Mouse (Mus musculus) embryo, embryonic 9.5 days (tissue): Measurements from ENCODE around the gene Smim6.
A peak's percentile ranks its signal among the peaks of the same experiment; 100 is the strongest.

Source experiments
- DNase-seq: peaks from one replicate; pipeline ENCODE4 v3.0.0-alpha.2; 2017; ENCODE audit errors: extremely low spot score

Smim6 gene

DNA sequence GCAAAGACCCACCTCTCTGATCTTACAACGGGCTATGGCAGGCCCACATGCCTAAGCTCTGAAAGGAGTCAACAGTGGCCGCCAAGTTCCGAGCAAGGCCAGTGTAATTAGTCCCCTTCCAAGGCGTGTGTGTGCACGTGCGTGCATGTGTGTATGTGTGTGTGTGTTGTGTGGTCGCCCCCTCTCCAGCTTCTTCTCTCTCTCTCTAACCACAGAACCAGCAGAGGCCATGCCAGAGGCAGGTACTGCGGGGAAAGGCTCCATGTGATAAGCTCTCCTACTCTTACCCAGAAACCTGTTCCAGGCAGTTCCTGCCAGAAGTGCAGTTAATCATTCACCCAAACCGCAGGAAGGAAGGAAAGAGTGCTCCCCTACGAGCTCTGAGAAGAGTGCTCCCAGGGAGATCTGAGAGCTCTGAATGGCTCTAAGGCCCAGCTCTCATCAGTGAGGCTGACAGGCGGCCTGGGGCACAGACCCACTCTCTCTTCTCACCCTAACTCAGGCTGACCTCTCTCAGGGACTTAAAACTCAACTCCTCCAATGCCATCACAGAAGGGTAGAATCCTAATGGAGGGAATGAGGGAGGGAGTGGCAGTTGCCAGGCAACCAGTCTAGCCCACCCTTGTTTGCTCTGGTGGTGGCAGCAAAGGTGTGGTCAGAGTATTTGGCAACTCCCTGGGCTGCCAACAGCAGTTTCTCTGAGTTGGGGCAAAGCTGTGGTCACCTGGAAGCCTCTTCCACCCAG is at the start of gene Smim6:
Gene Smim6 (plus strand): TSS at position 386 of the 745 bp plus-strand sequence.
- no peak for DNase-seq

DNA sequence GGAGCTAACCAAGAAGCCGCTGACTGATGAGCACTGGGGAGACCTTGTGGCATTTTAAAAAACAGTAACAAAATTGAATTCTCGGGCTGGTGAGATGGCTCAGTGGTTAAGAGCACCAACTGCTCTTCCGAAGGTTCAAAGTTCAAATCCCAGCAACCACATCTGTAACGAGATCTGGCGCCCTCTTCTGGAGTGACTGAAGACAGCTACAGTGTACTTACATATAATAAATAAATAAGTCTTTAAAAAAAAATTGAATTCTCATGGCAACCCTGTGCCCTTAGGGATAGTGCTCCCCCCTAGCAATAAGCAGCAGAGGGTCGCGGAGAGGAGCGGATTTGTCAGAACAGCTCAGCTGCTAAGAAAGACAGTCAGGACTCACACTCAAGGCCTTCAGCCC is 47.9 kb upstream of the Smim6 start:
- no peak for DNase-seq

GRCm38 (mm10) chr11:115869393-115869792 is 42.4 kb upstream of the Smim6 start:
- no peak for DNase-seq

GRCm38 (mm10) chr11:115872437-115872836 is 39.4 kb upstream of the Smim6 start:
- DNase-seq = no peak

GRCm38 (mm10) chr11:115875935-115876334 is 35.9 kb upstream of the Smim6 start:
- no peak for DNase-seq

- no peak for DNase-seq
These were observed 35.4 kb upstream of the Smim6 start for GRCm38 (mm10) chr11:115876438-115876837.

DNA sequence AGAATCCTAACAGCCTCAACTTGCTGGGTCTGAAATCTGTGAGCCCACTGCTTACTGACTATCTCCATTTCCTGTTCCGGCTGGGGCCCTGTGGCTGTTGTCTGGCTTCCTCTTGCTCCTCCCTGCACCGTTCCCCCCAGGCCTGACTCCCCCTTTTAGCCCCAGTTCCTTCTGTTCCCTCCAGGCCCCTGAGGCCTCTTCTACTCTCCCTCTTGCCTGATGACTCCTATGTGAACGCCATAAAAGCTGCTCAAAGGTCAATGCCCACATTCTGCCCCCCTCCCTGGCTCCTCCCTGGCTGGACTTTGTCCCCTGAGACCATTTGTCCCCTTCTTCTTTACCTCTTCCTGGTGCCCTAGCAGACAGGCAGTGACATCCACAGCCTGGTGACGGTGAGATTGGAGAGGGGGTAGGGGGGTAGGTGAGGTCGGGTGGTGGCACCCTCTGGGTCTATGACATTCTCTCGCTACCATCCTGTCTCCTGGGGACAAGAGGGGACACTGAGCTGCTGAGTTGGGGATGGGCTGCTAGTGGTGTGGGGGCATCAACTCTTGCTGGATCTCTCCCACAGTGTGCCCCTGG is 34.6 kb upstream of the Smim6 start:
- DNase-seq = no peak

DNA sequence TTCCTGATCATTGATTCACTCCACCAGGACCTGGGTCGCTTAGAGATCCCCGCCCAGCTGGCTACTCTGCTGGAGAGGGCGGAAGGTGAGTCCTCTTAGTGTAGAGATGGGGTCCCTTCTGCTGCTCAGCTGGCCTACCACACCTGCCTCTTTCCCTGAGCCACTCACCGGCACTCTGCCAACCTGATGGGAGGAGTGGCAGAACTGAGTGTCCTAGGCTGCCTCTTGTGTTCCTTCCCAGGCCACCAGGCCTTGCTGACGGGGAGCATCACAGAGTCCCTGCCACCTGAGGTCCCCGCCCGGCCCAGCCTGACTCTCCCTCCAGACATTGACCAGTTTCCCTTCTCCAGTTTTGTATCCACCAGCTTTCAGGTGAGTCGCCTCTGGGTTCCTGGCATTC is 33.7 kb upstream of the Smim6 start:
- no peak for DNase-seq

DNA sequence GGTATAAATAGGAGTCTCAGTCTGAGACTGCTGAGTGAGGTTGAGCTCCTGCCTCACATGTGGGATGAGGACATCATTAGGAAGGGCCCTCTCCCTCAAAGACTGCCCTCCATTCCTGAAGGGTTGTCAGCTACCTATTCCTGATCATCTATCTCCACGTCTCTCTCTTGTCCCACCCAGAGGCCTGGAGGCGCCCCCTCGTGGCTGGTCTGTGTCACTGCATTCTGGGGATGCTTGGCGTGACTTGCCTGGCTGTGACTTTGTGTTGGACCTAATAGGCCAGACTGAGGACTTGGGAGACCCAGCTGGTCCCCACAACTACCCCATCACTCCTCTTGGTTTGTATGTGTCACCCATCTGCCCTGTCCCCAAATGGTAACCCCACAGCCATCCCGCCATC is 30.8 kb upstream of the Smim6 start:
- no peak for DNase-seq

- DNase-seq = no peak
These were observed 28.6 kb upstream of the Smim6 start for GRCm38 (mm10) chr11:115883251-115883650.

DNA sequence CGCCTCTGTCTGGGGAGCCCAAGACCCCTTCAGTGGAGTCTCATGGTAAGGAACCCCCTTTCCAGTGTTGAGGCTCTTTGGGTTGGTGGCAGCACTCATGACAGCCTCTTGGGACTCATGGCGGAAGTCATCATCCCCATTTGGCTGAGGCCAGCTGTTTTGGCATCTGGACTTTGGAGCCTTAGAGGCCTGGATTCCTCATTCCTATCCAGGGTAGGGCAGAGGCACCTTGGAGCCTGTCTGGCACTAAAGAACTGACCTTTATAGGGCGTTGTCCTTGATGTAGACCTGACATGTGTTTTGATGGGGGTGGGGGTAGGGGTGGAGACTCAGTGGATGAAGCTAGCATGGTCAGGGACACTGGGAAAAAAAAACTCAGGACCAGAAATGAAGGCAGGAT is 27.5 kb upstream of the Smim6 start:
- no peak for DNase-seq

- no peak for DNase-seq
These were observed 26.5 kb upstream of the Smim6 start for GRCm38 (mm10) chr11:115885281-115885680.

- DNase-seq = no peak
These were observed 25.4 kb upstream of the Smim6 start for GRCm38 (mm10) chr11:115886446-115886845.

DNA sequence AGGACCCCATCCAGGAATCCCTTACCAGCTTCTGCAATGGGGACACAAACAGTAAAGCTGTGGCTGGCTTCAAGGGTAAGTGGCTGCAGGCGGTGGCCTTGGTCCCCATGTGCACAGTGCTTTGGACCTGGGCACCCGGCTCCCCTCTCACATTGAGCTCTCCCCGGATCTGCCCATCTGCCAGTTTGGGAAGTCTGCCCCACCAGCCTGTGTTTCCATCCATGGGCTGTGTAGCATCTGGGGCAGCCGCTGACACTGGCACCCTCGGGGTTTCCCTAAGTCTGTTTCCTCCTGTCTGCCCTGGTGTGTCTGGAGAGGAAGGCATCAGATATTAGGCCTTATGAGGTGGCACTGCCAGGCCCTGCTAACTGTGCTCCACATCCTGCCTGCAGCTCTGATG is 23.8 kb upstream of the Smim6 start:
- DNase-seq = no peak

GRCm38 (mm10) chr11:115889159-115889558 is 22.7 kb upstream of the Smim6 start:
- DNase-seq = no peak

DNA sequence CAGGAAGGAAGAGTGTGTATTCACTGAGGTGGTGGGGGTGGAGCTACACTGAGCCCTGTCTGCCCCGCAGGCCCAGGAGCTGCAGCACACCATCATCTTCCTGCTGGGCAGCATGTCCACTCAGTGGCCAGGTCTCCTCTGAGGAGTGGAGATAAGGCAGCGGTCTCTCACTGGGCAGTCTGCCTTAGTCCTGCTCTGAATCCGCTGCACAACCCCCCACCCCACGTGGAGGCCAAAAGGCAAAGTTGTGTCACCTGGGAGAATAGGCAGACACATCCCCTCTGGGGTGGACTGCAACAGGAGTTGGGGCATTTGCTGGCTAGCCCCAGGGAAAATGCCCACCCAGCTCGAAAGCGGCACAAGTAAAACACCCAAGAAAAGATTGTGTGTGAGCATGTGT is 19.6 kb upstream of the Smim6 start:
- DNase-seq = no peak

DNA sequence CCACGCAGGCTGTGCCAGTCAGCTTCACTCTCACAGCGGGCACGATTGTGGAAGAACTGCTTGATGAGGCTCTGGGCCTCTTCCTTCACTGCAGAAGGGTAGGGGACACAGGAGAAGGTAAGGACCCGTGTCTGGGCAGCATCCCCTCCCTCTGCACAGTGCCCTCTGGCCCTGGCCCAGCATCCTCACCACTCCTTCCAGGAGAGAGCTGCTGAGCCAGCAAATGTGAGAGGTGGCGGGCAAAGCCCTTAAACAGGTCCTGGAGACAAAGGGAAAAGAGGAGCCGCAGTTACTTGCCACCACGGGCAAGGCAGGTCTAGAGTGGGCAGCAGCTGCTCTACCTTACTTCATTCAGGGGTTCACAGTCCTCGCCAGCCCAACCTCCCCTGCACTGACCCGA is 18.7 kb upstream of the Smim6 start:
- DNase-seq = no peak

DNA sequence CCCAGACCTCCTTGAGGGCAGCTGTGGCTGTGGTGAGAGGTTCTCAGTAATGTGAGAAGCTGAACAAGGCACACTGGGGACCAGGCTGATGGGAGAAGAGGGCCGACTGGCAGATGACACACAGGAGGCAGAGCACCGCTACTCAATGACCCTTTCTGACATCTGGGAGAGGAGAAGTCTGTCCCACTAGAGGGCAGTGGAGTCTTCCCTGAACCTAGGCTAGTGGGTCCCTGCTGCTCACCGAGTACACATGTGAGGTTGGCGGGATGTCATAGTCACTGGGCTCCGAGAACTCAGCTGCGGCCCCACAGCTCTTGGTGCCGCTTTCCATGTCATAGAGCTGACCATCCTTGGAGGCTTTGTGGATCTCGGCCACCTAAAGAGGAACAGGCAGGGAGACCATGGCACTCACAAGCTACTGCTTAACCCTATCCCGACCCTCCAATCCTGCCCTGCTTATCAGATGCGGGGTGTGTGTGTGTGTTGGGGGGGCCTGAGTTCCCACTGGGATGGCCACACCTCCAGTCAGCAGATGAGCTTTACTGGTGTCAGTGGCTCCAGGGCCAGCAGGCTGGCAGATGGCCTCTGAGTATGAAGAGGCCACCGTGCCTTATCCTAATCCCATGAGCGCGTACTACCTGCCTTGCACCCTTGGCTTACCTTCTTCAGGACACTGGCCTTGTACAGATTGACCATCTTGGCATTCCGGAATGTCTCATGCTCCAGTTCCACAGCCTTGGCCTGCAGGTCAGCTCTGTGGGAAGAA is 16.9 kb upstream of the Smim6 start:
- DNase-seq = no peak

GRCm38 (mm10) chr11:115898446-115898845 is 13.4 kb upstream of the Smim6 start:
- no peak for DNase-seq

- DNase-seq = no peak
These were observed 12.9 kb upstream of the Smim6 start for GRCm38 (mm10) chr11:115898886-115899285.

DNA sequence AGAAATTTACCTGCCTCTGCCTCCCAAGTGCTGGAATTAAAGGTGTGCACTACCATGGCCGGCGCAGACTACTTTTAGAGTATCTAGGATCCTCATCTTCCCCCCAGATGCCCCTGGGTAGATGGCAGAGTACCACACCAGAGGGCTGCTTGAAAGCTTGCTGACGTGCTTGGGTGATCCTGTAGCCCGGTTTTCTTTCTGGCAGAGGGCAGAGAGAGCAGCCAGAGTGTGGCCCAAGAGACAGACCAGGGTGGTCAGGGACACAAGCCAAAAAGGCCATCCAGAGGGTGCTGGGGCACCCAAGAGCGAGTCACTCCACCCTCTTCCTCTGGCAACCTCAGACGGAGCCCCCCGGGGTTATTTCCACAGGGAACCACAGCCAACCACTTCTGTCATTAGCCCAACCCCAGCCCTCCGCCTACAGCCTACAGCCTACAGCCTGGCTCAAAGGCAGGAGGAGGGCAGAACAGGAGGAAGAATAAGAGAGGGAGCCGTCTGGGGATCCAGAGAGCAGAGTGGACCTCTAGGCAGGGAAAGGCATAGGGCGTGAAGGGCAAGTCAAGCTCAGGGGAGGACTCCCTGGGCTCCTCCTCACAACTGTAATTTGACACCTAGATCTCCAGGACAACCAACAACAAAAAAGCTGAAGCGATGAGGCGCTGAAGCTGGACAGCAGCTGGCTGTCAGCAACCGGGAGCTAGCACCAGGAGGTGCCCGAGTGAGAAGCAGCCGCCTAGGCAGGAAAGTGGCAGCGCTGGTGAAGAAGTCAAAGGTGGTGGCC is 12.1 kb upstream of the Smim6 start, which contains the start of gene Smim5:
Gene Smim5 (plus strand): TSS at position 481 of the 781 bp plus-strand sequence.
- DNase-seq = peak; percentile 74
